Mouse (Mus musculus) embryonic facial prominence, embryonic 12.5 days (tissue): ENCODE results near the gene Tnr. TPM values are rescaled to one million over a fixed set of nuclear protein-coding genes. Genes with fewer than 3 reads are reported as not detected.

Experiments used
- ATAC-seq: fragments of 200-750 bp; cut with Nextera tagmentation; 2 replicates; pipeline ENCODE4 v1.8.0; 2017; ENCODE audit not compliant: insufficient number of reproducible peaks, insufficient read depth, low FRiP score, low TSS enrichment
- H3K27ac ChIP-seq: fragments of 300-500 bp; sonication (generic); 2 replicates; pipeline ENCODE4 v1.5.1; 2016; ENCODE audit warnings: mild to moderate bottlenecking
- H3K27me3 ChIP-seq: fragments of 300-500 bp; sonication (generic); 2 replicates; pipeline ENCODE4 v1.6.1; 2016; ENCODE audit warnings: mild to moderate bottlenecking, moderate library complexity
- H3K36me3 ChIP-seq: fragments of 300-500 bp; sonication (generic); 2 replicates; pipeline ENCODE4 v1.6.1; 2016; ENCODE audit warnings: mild to moderate bottlenecking
- H3K4me1 ChIP-seq: fragments of 300-500 bp; sonication (generic); 2 replicates; pipeline ENCODE4 v1.6.1; 2016
- H3K4me2 ChIP-seq: fragments of 300-500 bp; sonication (generic); replicated peaks from 2 replicates; pipeline ENCODE4 v1.6.1; 2016; ENCODE audit warnings: mild to moderate bottlenecking, moderate library complexity
- H3K4me3 ChIP-seq: fragments of 300-500 bp; sonication (generic); 2 replicates; pipeline ENCODE4 v1.5.1; 2016; ENCODE audit warnings: mild to moderate bottlenecking
- H3K9ac ChIP-seq: fragments of 300-500 bp; sonication (generic); 2 replicates; pipeline ENCODE4 v1.6.1; 2016; ENCODE audit warnings: mild to moderate bottlenecking, moderate library complexity
- H3K9me3 ChIP-seq: fragments of 300-500 bp; sonication (generic); 2 replicates; pipeline ENCODE4 v1.6.1; 2016; ENCODE audit warnings: mild to moderate bottlenecking, moderate library complexity
- WGBS: fragments of 180-500 bp; shearing (Covaris S2); methylation state at CpG from one replicate; pipeline ENCODE4 v1.1.7; 2016; 5-methylcytosine and 5-hydroxymethylcytosine counted together
- polyA plus RNA-seq: library from polyadenylated mRNA; unstranded; fragments of >200 nt; fragmentation: Nextera tagmentation; extraction: Ambion mirVana; gene quantifications from 2 replicates; pipeline ENCODE4 v1.2.1, GENCODE M21; 2016

Gene Tnr
- polyA plus RNA-seq, 1 experiment from 2014 or later, result 0.05 TPM

DNA sequence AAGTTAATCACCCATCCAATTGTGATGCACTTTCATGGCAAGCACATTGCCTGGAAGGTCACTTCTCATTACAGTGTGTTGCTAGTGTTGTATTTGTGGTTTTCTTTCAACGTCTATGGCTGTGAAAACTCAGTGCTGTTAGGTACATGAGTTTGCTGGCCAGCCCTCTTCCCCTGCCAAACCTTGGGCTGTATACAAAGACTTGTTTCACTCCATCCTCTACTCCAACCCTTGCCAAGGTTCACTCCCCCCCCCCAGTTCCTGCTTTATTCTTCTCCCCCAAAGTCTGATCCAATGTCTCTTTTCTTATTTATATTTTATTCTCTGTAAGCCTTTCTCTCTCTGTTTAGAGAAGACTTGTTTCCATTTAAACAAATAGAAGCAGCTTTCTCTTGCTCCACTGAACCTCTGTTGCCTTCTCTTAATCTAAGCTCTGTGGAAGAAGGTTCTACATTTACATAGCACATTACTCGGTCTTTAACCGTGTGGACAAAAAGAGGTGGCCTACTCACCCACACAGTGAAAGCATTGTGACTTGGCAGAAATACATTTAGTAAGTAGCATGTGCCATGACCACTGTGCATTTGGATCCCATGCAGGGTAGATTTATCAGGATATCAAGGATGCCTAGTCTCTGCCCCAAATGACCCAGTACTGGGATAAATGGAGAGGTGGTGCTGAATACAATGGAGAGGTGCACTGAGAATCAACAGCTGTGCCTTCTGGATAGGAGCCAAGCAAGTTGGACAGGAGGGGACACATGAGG is 217.9 kb downstream of the Tnr start:
- Histone ChIP-seq H3K9me3 (no peaks in the 10 kb centered on the region), H3K4me2 (no peak overlapping the region), H3K36me3 (no peaks in the 10 kb centered on the region), H3K4me1 (no peaks in the 10 kb centered on the region), H3K9ac (no peak overlapping the region), H3K4me3 (no peak overlapping the region), H3K27me3 (no peaks in the 10 kb centered on the region), H3K27ac (no peak overlapping the region)
- 70% methylated on average over 3 of the region's 3 CpGs for WGBS
- ATAC-seq, result no peak

DNA sequence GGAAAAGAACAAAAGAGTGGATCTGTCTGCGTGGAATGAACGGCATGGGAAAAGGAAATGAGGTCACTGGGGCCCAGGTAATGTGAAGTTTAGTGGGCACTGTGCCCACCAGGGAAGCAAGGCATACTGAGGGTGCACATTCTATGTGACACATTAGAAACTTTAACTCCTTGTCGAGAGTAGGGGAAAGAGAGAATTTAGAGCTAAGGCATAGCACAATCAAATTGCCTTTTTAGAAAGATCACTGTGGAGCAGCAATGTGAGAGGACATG is 218.4 kb downstream of the Tnr start:
- H3K27ac ChIP-seq, result no peak overlapping the region
- H3K9ac ChIP-seq, result no peak overlapping the region
- no peaks in the 10 kb centered on the region for H3K27me3 ChIP-seq
- H3K4me2 ChIP-seq, result no peak overlapping the region
- no peak overlapping the region for H3K4me3 ChIP-seq
- H3K36me3 ChIP-seq, result no peaks in the 10 kb centered on the region
- no peak for ATAC-seq
- no peaks in the 10 kb centered on the region for H3K9me3 ChIP-seq
- WGBS, result 65% methylated on average over 3 of the region's 3 CpGs
- H3K4me1 ChIP-seq, result no peaks in the 10 kb centered on the region

GRCm38 (mm10) chr1:159743744-159744253 is 220.2 kb downstream of the Tnr start:
- H3K4me1 ChIP-seq, result no peaks in the 10 kb centered on the region
- H3K27ac ChIP-seq, result no peak overlapping the region
- H3K9me3 ChIP-seq, result no peaks in the 10 kb centered on the region
- ATAC-seq, result no peak
- H3K4me3 ChIP-seq, result no peak overlapping the region
- H3K4me2 ChIP-seq, result no peak overlapping the region
- no peaks in the 10 kb centered on the region for H3K27me3 ChIP-seq
- H3K9ac ChIP-seq, result no peak overlapping the region
- H3K36me3 ChIP-seq, result no peaks in the 10 kb centered on the region
- WGBS, result 85% methylated on average over 2 of the region's 2 CpGs

- H3K27ac ChIP-seq, result no peak overlapping the region
- 79% methylated on average over 2 of the region's 2 CpGs for WGBS
- H3K4me3 ChIP-seq, result no peak overlapping the region
- no peak for ATAC-seq
- no peaks in the 10 kb centered on the region for H3K9me3 ChIP-seq
- no peak overlapping the region for H3K9ac ChIP-seq
- H3K4me1 ChIP-seq, result no peaks in the 10 kb centered on the region
- no peaks in the 10 kb centered on the region for H3K27me3 ChIP-seq
- no peaks in the 10 kb centered on the region for H3K36me3 ChIP-seq
- no peak overlapping the region for H3K4me2 ChIP-seq
These were observed 221.7 kb downstream of the Tnr start for GRCm38 (mm10) chr1:159745311-159745710.

GRCm38 (mm10) chr1:159747969-159748368 is 224.4 kb downstream of the Tnr start:
- H3K9ac ChIP-seq, result no peak overlapping the region
- 32% methylated on average over 7 of the region's 7 CpGs for WGBS
- H3K9me3 ChIP-seq, result no peaks in the 10 kb centered on the region
- H3K4me2 ChIP-seq, result no peak overlapping the region
- H3K4me1 ChIP-seq, result no peaks in the 10 kb centered on the region
- H3K27ac ChIP-seq, result no peak overlapping the region
- H3K36me3 ChIP-seq, result no peaks in the 10 kb centered on the region
- H3K27me3 ChIP-seq, result no peaks in the 10 kb centered on the region
- no peak overlapping the region for H3K4me3 ChIP-seq
- ATAC-seq, result no peak

- 70% methylated on average over 5 of the region's 5 CpGs for WGBS
These were observed 226.8 kb downstream of the Tnr start for GRCm38 (mm10) chr1:159750411-159750810.

GRCm38 (mm10) chr1:159750876-159751275 is 227.3 kb downstream of the Tnr start:
- Histone ChIP-seq H3K4me1 (no peaks in the 10 kb centered on the region), H3K27ac (no peak overlapping the region), H3K4me3 (no peak overlapping the region), H3K27me3 (no peaks in the 10 kb centered on the region), H3K36me3 (no peaks in the 10 kb centered on the region), H3K9ac (no peak overlapping the region), H3K4me2 (no peak overlapping the region), H3K9me3 (no peaks in the 10 kb centered on the region)
- WGBS, result 21% methylated on average over 6 of the region's 6 CpGs
- ATAC-seq, result 0 out of 2 replicates have a peak, but pooled peaks have one; percentile 47

More at GRCm38 (mm10) chr1:159750411-159750810, 226.8 kb downstream of the Tnr start:
- Histone ChIP-seq H3K27me3 (no peaks in the 10 kb centered on the region), H3K27ac (no peak overlapping the region), H3K9me3 (no peaks in the 10 kb centered on the region), H3K36me3 (no peaks in the 10 kb centered on the region), H3K4me2 (no peak overlapping the region), H3K4me3 (no peak overlapping the region), H3K9ac (no peak overlapping the region), H3K4me1 (no peaks in the 10 kb centered on the region)
- ATAC-seq, result no peak

DNA sequence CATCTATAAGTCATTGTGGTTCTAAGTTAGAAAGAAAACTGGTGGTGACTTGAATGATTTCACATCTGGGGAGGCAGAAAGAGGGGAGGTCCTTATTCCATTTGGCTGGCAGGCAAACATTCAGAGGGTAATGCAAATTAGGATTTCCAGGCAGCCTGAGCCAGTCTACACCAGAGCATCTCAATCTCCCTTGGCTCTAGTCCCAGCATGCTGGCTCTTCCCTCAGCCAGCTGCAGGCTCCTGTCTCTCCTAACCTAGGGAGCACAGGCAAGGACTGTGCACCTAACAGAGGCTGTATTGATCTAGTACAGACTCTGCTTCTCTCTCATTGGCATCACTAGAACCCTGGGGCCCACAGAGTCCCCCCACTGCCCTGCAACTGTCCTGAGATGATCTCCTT is 237.4 kb downstream of the Tnr start:
- no peaks in the 10 kb centered on the region for H3K36me3 ChIP-seq
- H3K4me3 ChIP-seq, result no peak overlapping the region
- no peak overlapping the region for H3K27ac ChIP-seq
- H3K27me3 ChIP-seq, result no peaks in the 10 kb centered on the region
- no peak overlapping the region for H3K4me2 ChIP-seq
- no peak for ATAC-seq
- no peaks in the 10 kb centered on the region for H3K9me3 ChIP-seq
- no peaks in the 10 kb centered on the region for H3K4me1 ChIP-seq
- H3K9ac ChIP-seq, result no peak overlapping the region

- no peak overlapping the region for H3K9ac ChIP-seq
- H3K27me3 ChIP-seq, result no peaks in the 10 kb centered on the region
- H3K9me3 ChIP-seq, result no peaks in the 10 kb centered on the region
- H3K36me3 ChIP-seq, result no peaks in the 10 kb centered on the region
- no peak overlapping the region for H3K4me3 ChIP-seq
- no peak overlapping the region for H3K4me2 ChIP-seq
- no peak for ATAC-seq
- no peak overlapping the region for H3K27ac ChIP-seq
- WGBS, result 25% methylated on average over 2 of the region's 2 CpGs
- no peaks in the 10 kb centered on the region for H3K4me1 ChIP-seq
These were observed 240.3 kb downstream of the Tnr start for GRCm38 (mm10) chr1:159763901-159764300.

GRCm38 (mm10) chr1:159764897-159765296 is 241.3 kb downstream of the Tnr start:
- Histone ChIP-seq H3K36me3 (no peaks in the 10 kb centered on the region), H3K27ac (no peak overlapping the region), H3K4me2 (no peak overlapping the region), H3K27me3 (no peaks in the 10 kb centered on the region), H3K9me3 (no peaks in the 10 kb centered on the region), H3K4me3 (no peak overlapping the region), H3K9ac (no peak overlapping the region), H3K4me1 (no peaks in the 10 kb centered on the region)
- WGBS, result 69% methylated on average over 2 of the region's 2 CpGs
- ATAC-seq, result no peak

- Histone ChIP-seq H3K9me3 (no peaks in the 10 kb centered on the region), H3K27ac (no peak overlapping the region), H3K4me1 (no peaks in the 10 kb centered on the region), H3K36me3 (no peaks in the 10 kb centered on the region), H3K4me3 (no peak overlapping the region), H3K9ac (no peak overlapping the region), H3K4me2 (no peak overlapping the region), H3K27me3 (no peaks in the 10 kb centered on the region)
- WGBS, result 56% methylated on average over 6 of the region's 6 CpGs
- ATAC-seq, result no peak
These were observed 246.4 kb downstream of the Tnr start for GRCm38 (mm10) chr1:159769948-159770347.

- Histone ChIP-seq H3K27ac (no peak overlapping the region), H3K9me3 (no peaks in the 10 kb centered on the region), H3K4me1 (no peaks in the 10 kb centered on the region; the same call in 1 of the 2 replicates), H3K4me3 (no peak overlapping the region), H3K4me2 (no peak overlapping the region), H3K27me3 (no peaks in the 10 kb centered on the region), H3K36me3 (no peaks in the 10 kb centered on the region), H3K9ac (no peak overlapping the region)
- 77% methylated on average over 12 of the region's 12 CpGs for WGBS
- ATAC-seq, result no peak
These were observed 250.1 kb downstream of the Tnr start for GRCm38 (mm10) chr1:159773671-159774070.
